ENCODE assay signal across 24 mouse cellular contexts in genomic region chr3:108999173-108999572, GRCm38 (mm10). TPM values are rescaled to one million over a fixed set of nuclear protein-coding genes. Genes with fewer than 3 reads are reported as not detected.
"Had no signal": no experiment of that assay in that cellular context is flagged by ENCODE, and none has a peak within 500 bp of the region (broad histone marks: within the 10 kb centered on the region; RNA-seq: fewer than 3 reads in every experiment).

No protein-coding gene starts in this region.

- H3K9ac ChIP-seq: neural tube, embryonic 13.5 days; neural tube, embryonic 15.5 days; stomach, embryonic 15.5 days had no signal

- H3K4me3 ChIP-seq: neural tube, embryonic 13.5 days; neural tube, embryonic 15.5 days; stomach, embryonic 15.5 days had no signal

- H3K4me1 ChIP-seq: neural tube, embryonic 13.5 days; neural tube, embryonic 15.5 days; stomach, embryonic 15.5 days had no signal

- H3K4me2 ChIP-seq: neural tube, embryonic 13.5 days; neural tube, embryonic 15.5 days; stomach, embryonic 15.5 days had no signal

- H3K27ac ChIP-seq: neural tube, embryonic 13.5 days; neural tube, embryonic 15.5 days; stomach, embryonic 15.5 days; stomach, postnatal 0 days had no signal

- H3K9me3 ChIP-seq: neural tube, embryonic 13.5 days; neural tube, embryonic 15.5 days; stomach, embryonic 15.5 days had no signal

- H3K27me3 ChIP-seq: neural tube, embryonic 13.5 days; neural tube, embryonic 15.5 days; stomach, embryonic 15.5 days had no signal

- DNase-seq: retina, postnatal 1 day; right cerebral cortex, adult 18-20 months; right cerebral cortex, postnatal 14 days; right cerebral cortex, postnatal 25 days; right cerebral cortex, postnatal 4 days; spleen, adult 18-20 months; thymus, adult 18-20 months; thymus, adult 2 months; thymus, postnatal 14 days; thymus, postnatal 25 days; thymus, postnatal 36 days; thymus, postnatal 4 days had no signal

RNA-seq across cellular contexts. Expression of gene Gm9857, which starts 58.9 kb away (rescaled TPM):
- total RNA-seq: neutrophil, adult 5-6 weeks had no signal
- polyA plus RNA-seq: neural tube, embryonic 13.5 days; neural tube, embryonic 14.5 days; neural tube, embryonic 15.5 days; small intestine, adult 2 months; spleen, adult 2 months; stomach, embryonic 14.5 days; stomach, embryonic 16.5 days; stomach, postnatal 0 days; thymus, postnatal 0 days; urinary bladder, adult 2 months had no signal

RNA-seq across cellular contexts. Expression of gene Henmt1, which starts 59.5 kb away (rescaled TPM):
- total RNA-seq: neutrophil, adult 5-6 weeks had no signal
- polyA plus RNA-seq: small intestine, adult 2 months had no signal
